Mouse (Mus musculus) T-helper 1 cell (primary cell): ENCODE data around the gene Aldh1l1.

ENCODE experiments used
- in situ Hi-C: fragments of 300-600 bp; cut with MboI, MseI; formaldehyde crosslinking; loops from one replicate; pipeline ENCODE4 v1.15.1; 2025; ENCODE audit warnings: high pct_unique_total_duplicates

Gene Aldh1l1

DNA sequence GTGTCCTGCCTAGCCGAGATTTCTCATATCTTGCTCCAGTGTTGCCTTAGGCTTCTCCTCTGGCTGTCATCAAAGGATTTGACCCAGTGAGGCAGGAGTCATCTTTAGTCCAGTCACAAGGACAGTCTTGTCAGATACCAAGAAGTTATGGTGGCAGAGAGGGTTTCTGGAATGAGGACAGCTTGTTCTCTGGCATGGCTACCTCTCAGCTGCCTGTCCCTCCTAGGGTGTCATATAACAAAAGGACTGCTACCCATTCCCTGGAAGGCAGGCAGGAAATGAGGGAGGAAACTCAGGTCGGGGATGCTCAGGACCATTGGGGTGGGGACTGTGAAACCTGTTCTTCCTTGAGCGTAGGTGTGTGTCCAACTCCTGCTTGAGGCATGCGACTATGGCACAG, 14.1 kb upstream of the Aldh1l1 start:
- in situ Hi-C loops, result no loop called here

DNA sequence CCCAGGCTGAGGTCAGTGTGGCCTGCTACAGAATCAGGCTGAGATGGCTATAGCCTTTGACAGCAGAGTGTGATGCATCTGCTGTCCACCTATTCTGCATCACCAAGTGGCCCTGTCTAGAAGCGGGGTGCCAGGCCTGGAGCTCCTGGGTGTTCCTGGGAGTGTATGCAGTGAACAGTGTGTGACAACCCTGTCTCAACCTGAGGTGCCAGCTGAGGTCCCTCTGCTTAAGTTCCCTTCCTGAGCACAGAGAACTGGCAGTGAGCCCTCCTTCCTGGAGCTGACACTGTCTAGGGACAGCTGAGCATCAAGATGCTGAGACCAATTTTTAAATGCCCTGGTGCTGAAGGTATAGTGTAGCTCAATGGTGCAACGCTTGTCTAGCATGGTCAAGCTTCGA, 13.5 kb upstream of the Aldh1l1 start:
- in situ Hi-C loops, result no loop called here

DNA sequence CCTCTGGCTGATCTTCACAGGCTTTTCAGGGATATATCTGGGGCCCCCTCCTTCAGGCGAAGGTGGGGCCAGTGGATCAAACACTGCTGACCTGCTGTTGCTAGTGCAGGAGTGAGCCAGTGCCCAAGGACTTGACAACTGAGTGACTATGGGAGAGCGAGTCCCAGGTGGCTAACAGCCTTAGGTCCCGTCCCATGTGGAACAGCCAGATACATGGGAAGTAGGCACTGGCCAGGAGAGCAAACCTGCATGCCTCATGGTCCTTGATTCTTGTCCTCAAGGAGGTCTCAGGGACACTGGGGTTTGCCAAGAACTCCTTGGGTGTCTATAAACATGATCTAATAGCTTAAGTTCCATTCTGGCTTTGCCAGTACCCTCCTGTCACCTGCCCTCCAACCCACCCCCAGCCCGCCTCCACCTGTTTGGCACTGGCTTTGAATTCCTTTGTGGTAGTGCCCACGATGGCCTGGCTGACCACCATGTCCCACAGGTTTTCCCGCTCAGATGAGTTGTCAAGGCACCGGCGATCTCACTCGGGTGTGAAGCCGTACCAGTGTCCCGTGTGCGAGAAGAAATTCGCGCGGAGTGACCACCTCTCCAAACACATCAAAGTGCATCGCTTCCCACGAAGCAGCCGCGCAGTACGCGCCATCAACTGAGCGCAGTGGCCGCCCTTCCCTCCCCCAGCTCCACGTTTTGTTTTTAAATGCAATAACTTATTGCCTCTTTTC, 12.4 kb upstream of the Aldh1l1 start:
- in situ Hi-C loops, result no loop called here

DNA sequence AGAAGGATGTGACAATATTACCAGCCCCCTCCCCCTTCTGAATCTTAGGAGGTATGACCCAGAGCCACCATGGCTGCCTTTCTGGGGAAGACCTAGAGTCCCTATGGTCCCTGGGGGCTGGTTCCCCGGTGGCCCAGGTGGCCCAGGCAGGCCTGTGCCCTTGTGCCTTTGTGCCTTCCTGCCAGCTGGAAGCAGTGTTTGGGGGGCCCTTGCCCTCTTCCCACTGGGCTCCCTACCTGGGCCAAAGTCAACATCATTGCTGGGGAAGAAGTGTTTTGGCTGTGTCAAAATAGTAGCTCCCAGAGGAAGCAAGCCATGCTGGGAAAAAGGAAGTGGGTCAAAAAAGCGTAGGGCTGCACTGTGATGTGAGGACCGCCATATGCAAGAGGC, 11.9 kb upstream of the Aldh1l1 start:
- in situ Hi-C loops, result no loop called here

DNA sequence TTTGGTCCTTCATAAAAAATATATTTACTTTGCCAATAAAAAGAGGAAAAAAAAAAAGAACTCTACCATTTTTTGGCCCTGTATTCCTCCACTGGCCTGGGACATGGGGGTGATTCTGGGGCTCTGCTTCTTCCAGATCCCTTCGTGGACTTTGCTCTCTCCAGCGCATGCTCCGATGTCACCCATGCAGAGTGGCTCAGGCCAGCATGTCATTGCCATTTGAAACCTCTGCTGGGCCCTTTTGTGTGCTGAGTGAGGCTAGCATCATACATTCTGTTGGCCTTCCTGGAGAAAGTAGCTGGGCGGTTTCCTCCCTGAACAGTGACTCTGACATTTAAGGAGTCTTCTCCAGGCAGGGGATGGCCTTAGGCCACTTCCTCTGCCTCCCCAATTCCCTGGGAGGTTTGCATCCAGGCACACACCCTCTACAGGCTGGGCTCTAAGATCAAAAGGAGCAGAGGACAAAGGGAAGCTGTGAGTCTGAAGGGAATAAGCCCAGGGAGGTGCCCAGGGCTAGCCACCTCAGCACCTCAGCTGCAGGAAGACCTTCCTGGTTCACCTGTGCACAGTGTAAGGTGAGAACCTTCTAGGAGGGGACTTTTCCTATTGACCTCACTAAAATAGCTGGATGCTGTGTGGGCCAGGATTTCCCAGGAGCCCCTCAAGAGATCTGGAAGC, 10.9 kb upstream of the Aldh1l1 start:
- in situ Hi-C loops, result no loop called here

DNA sequence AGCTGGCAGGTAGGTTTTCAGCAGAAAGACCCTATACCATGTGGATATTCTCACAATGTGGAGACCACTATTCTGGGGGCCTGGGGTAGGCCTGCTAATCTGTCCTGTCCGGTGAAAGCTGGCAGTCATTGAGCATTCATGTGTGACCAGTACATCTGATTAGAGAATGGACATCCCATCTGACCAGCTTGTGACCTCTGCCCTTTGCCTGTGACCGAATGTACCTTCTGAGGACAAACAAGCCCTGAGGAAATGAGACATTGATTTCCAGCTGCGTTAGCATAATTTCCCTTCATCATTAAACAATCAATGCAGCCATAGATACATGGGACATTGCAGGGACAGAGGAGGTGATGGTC, 10.4 kb upstream of the Aldh1l1 start:
- in situ Hi-C loops, result no loop called here

DNA sequence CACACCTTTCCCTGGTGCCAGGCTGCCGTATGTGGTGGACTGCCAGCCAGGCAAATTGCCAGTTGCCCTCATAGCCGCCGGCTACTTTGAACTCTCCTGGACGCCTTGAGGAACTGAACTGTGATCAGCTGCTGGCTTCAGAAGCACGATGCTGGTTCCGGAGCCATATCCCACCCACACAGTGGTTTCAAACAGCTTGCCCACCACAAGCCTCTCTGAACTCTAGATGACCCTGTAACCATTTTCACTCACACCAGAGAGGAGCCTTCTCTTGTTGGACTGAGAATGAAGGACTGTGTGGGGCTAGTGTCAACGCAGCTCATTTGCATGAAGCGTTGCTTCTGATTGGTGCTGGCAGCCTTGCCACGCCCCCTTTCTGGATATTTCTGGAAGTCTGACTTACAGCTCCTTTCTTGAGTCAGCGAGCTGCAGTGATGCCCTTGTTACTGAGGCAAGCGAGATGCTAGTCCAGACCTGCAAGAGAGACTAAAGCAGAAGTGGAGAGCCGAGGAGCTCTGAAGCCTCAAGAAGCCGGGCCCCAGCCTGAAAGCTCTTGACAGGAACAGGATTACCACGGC, 9.2 kb upstream of the Aldh1l1 start:
- in situ Hi-C loops, result no loop called here

DNA sequence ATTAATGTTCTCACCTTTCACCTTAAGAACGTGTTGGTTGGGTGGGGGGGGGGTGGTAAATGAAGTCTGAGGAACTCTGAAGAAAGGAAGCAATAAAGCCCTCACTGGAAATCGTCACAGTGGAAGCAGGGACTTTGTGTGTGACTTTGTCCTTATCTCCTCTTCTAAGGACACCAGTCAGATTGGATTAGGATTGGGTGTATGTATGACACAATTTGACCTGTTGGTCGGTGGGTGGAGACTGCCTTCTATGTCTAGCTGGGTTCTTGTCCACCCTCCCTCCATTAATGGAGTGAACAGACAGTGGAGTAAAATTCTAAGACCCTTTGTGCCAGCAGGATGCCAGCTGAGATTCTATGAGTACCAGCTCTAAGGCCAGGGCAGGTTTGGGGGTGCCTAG, 2.0 kb upstream of the Aldh1l1 start:
- in situ Hi-C loops, result no loop called here

DNA sequence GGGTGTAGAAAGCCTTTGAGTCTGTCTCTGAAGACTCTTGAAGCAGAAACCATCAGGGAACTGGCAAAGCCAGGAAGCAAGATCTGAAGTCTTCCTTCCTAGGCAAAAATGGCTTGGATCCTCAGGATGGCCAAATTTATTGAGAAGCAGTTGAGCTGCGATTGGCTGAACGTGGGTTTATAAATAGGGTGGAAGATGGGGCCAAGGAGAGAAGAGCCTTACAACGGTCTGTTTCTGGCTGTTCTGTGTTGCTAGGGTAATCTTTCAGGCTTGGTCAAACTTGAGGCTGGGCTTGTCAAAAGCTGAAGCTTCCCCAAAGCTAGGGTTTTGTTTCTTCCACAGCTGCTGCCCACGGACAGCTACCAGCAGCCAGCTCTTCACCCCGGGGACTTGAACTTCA, 1.4 kb upstream of the Aldh1l1 start:
- in situ Hi-C loops, result no loop called here

DNA sequence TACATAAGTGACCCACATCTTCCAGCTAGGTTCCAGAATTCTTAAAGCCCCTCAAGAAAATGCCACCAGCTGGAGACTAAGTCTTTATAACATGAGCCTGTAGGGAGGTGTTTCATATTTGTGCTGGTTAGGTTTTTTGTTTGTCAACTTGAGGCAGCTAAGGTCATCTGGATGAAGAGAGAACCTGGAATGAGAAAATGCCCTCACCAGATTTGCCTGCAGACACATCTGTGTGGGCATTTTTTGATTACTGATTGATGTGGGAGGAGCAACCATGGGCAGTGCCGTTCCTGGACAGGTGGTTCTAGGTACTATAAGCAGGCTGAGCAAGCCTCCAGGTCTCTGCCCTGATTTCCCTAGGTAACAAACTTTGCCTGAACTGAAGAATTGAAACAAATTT, 1.3 kb downstream of the Aldh1l1 start:
- in situ Hi-C loops, result no loop called here

DNA sequence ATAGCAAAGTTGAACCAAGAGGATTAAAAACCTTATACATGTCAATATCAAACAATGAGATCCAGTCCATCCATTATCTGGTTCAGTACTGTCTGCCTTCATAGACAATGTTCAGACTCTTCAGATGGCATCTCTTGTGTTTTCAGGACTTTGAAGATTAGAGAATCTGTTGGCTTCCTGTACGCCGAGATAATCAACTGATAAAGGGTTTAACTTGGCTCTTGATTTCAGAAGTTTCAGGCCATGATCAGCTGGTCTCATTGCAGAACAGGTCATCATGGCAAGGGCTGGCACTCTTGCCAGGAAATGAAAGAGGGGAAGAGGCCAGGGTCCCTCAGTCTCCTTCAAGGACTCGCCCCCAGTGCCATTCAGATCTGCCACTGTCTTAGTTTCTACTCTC, 3.3 kb downstream of the Aldh1l1 start:
- in situ Hi-C loops, result no loop called here

DNA sequence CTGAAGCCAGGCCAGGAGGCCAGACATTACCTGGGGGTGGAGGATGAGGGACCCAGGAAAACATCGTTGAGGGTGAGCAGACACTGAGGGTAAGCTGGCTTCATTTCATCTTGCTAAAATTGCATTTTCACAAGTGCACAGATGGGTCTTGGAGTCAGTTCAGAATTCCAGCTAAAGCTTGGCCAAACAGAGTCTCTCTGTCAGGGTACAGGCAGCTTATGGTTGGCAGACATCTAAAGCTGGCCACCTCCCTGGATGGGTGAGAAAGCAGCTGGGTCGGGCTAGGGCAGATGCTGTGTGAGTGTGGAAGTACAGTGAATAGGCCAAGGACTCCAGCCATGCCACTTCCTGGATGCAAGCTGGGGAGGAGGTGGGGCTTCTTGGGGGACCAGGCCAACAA, 4.7 kb downstream of the Aldh1l1 start:
- in situ Hi-C loops, result no loop called here

DNA sequence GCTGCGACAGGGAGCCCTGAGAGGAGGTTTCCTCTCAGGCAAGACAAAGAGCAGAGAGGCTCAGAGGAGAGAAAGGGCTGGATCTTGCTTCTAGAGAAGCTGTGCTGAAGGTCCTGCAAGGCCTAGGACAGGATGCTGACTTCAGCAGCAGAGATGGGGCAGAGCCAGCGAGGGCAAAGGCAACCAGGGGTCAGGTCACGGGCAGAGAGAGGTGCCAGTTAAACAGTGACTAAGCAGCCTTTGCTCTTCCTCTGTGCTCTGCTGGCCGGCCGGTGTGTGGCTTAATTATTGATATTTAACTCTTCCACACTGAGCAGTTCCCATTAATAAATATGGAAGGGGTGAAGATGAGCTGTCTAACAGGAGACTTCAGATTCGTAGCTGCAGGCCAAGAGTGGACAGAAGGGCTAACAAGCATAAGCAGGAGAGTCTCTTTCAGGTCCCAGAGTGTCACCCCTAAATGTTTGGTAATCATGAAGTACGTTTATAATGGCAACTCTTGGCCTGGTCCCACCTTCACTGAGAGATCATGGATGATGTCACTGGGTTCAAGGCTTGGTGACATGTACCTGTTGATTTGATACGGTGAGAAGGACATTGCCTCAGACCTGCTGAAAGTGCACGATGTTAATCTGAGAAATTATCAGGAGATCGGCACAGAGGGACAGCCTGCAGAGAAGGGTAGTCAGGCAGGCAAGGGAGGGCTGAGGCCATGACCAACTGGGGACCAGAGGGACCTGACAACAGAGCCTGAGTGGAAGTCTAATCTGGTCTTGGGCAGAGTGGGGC, 5.9 kb downstream of the Aldh1l1 start:
- in situ Hi-C loops, result no loop called here

DNA sequence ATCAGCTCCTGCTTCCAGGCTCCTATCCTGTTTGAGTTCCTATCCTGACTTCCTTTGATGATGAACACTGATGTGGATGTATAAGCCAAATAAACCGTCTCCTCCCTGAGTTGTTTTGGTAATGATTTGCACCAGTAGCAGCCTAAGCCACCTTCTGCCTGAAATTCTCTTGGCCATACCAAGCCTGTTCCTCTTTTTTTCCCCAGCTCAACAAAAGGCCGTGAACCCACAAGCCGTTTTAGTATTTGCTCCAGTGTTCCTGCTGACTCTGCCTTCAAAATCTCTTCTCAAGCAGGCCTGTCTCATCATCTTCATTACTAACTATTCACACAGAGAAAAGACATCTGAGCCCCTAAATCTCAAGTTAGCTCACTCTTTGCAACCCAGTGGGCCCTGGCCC, 7.9 kb downstream of the Aldh1l1 start:
- in situ Hi-C loops, result no loop called here

DNA sequence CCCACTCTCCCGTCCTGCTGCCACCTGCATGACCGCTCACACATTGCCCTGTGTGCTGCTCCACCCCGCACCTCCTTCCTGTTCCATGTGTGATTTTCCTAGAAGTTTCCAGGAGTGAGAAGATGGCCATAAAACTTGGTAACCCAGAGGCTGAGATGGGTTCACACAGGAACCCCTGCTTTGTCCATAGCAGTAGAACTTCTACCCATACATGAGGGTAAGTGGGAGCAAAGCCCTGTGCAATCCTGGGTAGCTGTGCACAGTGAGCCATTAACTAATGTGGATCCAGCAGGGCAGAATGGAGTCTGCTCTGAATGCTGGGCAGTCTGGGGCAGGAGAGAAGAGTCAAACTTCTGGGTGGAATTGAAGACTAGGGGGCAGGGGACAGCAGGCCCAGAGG, 8.3 kb downstream of the Aldh1l1 start:
- in situ Hi-C loops, result no loop called here

DNA sequence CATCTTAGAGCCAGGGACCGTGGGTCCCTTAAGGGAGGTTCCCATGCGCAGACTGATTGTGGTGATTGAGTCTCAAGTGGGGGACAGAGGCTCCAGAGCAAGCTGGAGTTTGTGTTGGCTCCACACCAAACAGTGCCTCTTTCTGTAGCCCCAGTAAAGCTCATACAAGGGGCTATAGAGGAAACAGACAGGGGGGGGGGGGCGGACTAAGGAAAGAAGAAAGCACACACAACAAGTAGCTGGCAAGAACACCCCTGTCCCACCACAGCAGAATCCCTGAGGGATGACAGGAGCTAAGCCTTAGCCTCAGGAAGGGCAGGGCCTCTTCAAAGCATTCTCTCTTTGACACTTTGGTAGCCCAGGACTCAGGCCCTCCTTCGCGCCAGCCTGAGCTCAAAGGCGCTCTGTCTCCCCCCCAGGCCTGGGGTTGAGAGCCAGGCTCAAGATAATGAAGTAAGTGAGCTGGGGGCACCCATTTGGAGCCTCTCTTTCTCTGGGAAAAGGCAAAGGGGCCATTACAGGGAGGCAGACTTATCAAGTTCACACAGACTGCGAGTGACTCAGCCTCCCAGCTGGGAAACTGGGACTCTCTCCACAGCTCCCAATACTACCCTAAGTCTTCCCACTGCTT, 9.2 kb downstream of the Aldh1l1 start:
- in situ Hi-C loops, result no loop called here

DNA sequence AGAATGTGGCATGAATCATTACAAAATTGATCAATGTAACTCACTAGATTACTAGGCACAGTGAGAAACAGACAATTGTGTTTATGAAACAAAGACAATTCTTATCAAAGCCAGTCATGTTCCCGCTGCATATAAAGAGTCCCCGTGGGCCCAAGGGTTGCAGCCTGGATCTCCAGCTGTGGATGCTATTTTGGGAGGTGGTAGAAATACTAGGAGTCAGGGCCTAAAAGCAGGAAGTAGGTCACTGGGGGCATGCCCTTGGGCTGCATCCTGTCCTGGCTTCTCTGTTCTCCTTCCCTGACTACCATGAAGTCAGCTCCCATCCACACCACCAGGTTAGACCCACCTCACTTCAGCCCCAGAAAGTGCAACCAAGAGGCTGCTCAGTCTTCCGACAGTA, 10.0 kb downstream of the Aldh1l1 start:
- in situ Hi-C loops, result no loop called here

DNA sequence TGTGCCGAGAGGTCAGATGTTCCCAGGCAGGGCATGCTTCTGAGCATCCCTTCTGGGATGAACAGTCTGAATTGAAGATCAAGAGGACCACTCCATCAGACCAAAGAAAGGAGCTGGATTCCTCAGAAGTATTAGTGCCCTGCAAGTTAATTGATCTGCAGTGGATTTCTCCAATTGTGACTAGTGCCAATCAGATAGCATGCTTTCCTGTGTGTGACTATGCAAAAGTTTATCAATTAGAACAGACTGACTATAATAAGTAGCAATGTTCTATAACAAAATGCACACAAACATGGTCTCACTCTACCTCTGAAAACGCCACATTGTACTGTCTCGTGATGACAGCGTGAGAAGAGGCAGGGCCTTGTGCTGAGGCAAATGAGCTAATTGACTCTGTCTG, 13.3 kb downstream of the Aldh1l1 start:
- in situ Hi-C loops, result no loop called here

DNA sequence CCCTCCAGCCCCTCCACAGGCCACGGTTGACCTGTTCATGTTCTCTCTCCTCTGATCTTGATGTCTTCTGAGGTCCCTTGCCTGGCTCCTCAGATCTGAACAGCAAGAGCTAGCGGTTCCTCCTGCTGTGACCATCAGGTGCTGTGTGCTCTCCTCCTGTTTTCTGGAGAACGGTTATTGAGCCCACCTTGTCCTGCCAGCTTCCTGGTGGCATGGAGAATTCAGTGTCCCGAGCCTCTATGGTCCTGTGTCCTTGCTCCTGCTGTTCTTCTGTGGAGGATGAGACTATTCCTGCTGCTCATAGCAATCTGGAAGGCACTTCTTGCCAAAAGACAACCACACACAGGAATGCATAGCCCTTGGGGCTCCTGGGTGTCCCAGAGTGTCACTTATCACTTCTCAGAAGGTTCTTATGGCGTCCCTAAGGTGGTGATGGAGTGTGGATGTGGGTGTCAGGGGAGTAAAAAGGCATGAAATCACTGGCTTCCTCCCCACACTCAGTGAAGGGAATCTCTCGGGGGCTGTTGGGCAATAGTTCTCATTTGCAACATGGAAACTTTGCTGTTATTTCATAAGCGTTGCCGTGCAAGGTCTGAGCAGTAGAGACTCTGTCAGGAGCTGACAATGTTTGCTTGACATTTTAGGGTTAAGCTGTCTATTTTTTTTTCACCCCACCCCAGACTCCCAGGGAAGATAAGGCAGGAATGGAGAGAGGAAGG, 15.2 kb downstream of the Aldh1l1 start:
- in situ Hi-C loops, result no loop called here

DNA sequence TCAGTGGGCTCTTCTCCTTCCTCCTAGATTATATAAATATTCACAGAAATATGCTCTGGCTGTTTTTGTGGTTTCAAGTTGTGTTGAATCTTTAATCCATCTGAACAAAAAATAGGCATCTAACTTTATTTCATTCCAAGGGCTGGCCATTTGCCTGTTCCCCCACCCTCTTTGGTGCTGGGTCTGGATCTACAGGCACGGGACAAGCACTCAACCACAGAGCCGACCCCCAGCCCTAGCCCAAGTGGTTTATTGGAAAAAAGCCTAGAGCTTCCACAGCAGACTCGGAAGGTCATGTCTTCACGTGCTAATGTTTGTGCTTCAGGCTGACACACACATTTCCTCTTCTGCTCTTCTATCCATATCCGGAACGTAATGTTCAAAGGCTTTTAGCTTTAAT, 19.7 kb downstream of the Aldh1l1 start:
- in situ Hi-C loops, result no loop called here

DNA sequence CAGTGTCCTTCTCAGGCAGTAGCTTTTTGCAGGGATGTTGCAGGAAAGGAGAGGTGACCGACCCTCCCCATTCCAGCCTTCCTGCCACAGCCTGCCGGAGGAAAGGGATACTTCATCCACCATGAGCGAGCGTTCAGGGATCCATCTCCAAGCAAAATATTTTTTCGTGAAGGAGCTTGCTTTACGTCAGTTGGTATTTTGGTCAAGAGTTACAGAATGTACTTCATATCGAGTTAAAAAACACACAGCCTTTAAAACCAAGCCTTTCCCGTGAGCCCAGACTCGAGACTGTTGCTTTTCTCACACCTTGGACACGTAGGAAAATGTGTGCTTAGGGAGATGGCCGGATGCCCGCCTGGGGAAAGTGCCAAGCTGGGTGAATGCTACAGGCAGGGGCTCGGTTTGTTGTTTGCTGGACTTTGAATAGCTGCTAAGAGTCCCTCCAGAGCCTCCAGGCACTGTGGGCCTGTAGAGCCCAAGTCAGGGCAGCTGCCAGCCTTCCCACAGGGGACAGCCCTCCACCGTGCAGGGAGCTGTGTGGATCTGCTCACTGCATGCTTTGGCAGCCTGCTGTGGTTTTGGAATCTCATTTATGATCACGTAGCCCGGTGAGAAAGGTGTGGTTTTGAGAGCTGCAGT, 20.6 kb downstream of the Aldh1l1 start:
- in situ Hi-C loops, result no loop called here
